Mouse (Mus musculus) heart, postnatal 25 days (tissue): ENCODE measurements around the gene Ckap5. TPM values are rescaled to one million over a fixed set of nuclear protein-coding genes. Genes with fewer than 3 reads are reported as not detected.
"Not testable (repeated sequence)": the region's sequence is repeated elsewhere in the genome, so short reads cannot be mapped to it uniquely, and the experiment has no call there.

ENCODE experiments used
- DNase-seq: peaks from one replicate; pipeline ENCODE4 v3.0.0; 2022; ENCODE audit warnings: low spot score
- intact Hi-C: fragments of 180-260 bp; cut with DNase I; formaldehyde crosslinking; loops from one replicate; pipeline ENCODE4 v1.15.1; 2025
- total RNA-seq, 2 experiments: library from RNA; stranded (reverse); gene quantifications; 2 replicates each; pipeline ENCODE4 v1.2.3; 2021

Gene Ckap5
- total RNA-seq, 2 experiments from 2014 or later = 45.0 to 49.6 TPM

- intact Hi-C loops = loop anchor here (10.0 kb wide), 1 partner anchor 315 kb away; the partner anchor contains the start of gene Chrm4
- DNase-seq = not testable (repeated sequence)
Observed at GRCm38 (mm10) chr2:91609370-91609769, 82.8 kb downstream of the Ckap5 start.

GRCm38 (mm10) chr2:91622356-91622755, 95.8 kb downstream of the Ckap5 start:
- intact Hi-C loops = no loop called here
- no peak for DNase-seq

GRCm38 (mm10) chr2:91623366-91623765, 96.8 kb downstream of the Ckap5 start:
- DNase-seq, intact Hi-C loops: not testable (repeated sequence)

- intact Hi-C loops = no loop called here
Observed at GRCm38 (mm10) chr2:91627486-91627885, 100.9 kb downstream of the Ckap5 start.

GRCm38 (mm10) chr2:91628171-91628570, 101.6 kb downstream of the Ckap5 start:
- no peak for DNase-seq
- intact Hi-C loops = no loop called here

More at GRCm38 (mm10) chr2:91627486-91627885, 100.9 kb downstream of the Ckap5 start:
- no peak for DNase-seq

GRCm38 (mm10) chr2:91629682-91630081, 103.1 kb downstream of the Ckap5 start:
- intact Hi-C loops = no loop called here
- DNase-seq = no peak

- intact Hi-C loops = no loop called here
- no peak for DNase-seq
Observed at GRCm38 (mm10) chr2:91630384-91630783, 103.8 kb downstream of the Ckap5 start.

GRCm38 (mm10) chr2:91631826-91632225, 105.3 kb downstream of the Ckap5 start:
- intact Hi-C loops = no loop called here

GRCm38 (mm10) chr2:91632316-91632715, 105.8 kb downstream of the Ckap5 start:
- intact Hi-C loops = no loop called here
- DNase-seq = no peak

More at GRCm38 (mm10) chr2:91631826-91632225, 105.3 kb downstream of the Ckap5 start:
- no peak for DNase-seq

GRCm38 (mm10) chr2:91633334-91633977, 106.9 kb downstream of the Ckap5 start:
- intact Hi-C loops = no loop called here

GRCm38 (mm10) chr2:91634841-91635240, 108.3 kb downstream of the Ckap5 start:
- intact Hi-C loops = no loop called here
- no peak for DNase-seq

More at GRCm38 (mm10) chr2:91633334-91633977, 106.9 kb downstream of the Ckap5 start:
- DNase-seq = no peak

GRCm38 (mm10) chr2:91635486-91635885, 108.9 kb downstream of the Ckap5 start:
- no peak for DNase-seq
- intact Hi-C loops = no loop called here

GRCm38 (mm10) chr2:91636229-91636628, 109.7 kb downstream of the Ckap5 start, which contains the start of gene F2:
Gene F2 (minus strand): TSS chr2:91636414.
- no peak for DNase-seq
- intact Hi-C loops = no loop called here

GRCm38 (mm10) chr2:91636727-91637338, 110.3 kb downstream of the Ckap5 start:
- intact Hi-C loops = no loop called here
- no peak for DNase-seq

- no peak for DNase-seq
- intact Hi-C loops = no loop called here
Observed at GRCm38 (mm10) chr2:91638931-91639330, 112.4 kb downstream of the Ckap5 start.

GRCm38 (mm10) chr2:91642825-91643415, 116.4 kb downstream of the Ckap5 start:
- intact Hi-C loops = no loop called here

GRCm38 (mm10) chr2:91644021-91644420, 117.5 kb downstream of the Ckap5 start:
- DNase-seq = no peak
- intact Hi-C loops = no loop called here

More at GRCm38 (mm10) chr2:91642825-91643415, 116.4 kb downstream of the Ckap5 start:
- DNase-seq = no peak

GRCm38 (mm10) chr2:91645354-91645753, 118.8 kb downstream of the Ckap5 start:
- intact Hi-C loops = no loop called here
- DNase-seq = no peak

- no peak for DNase-seq
- intact Hi-C loops = no loop called here
Observed at GRCm38 (mm10) chr2:91645811-91646210, 119.2 kb downstream of the Ckap5 start.

GRCm38 (mm10) chr2:91646733-91647132, 120.2 kb downstream of the Ckap5 start:
- intact Hi-C loops = no loop called here
- no peak for DNase-seq

GRCm38 (mm10) chr2:91649152-91649551, 122.6 kb downstream of the Ckap5 start:
- intact Hi-C loops = no loop called here
- DNase-seq = no peak
